Mouse (Mus musculus) heart, adult 2 months (tissue): ENCODE measurements around the gene Dscam.

Experiments
- CTCF ChIP-seq: fragments of 200-600 bp; IDR thresholded peaks from 2 replicates; pipeline ENCODE4 v1.8.1; 2022; ENCODE audit warnings: antibody characterized with exemption, mild to moderate bottlenecking, moderate library complexity
- EP300 ChIP-seq: fragments of 200-500 bp; IDR thresholded peaks from 2 replicates; pipeline ENCODE4 v1.6.1; 2011; ENCODE audit warnings: low read depth, low read length, control low read depth; ENCODE audit not compliant: insufficient read depth
- POLR2A ChIP-seq: fragments of 200-500 bp; IDR thresholded peaks from 2 replicates; pipeline ENCODE4 v1.6.1; 2011; ENCODE audit warnings: mild to moderate bottlenecking, low read depth, low read length, control low read depth; ENCODE audit not compliant: insufficient read depth

GRCm38 (mm10) chr16:97002189-97002588 is 168.4 kb downstream of the Dscam start:
- no peak for TF ChIP-seq CTCF
- no peak for TF ChIP-seq EP300
- TF ChIP-seq POLR2A: no peak
